Mouse (Mus musculus) cerebellum, adult (tissue): Measurements from ENCODE around the gene Npm1.

Experiments used
- ATAC-seq: cut with Nextera tagmentation; 2 replicates; pipeline ENCODE4 v1.9.2; 2017; ENCODE audit warnings: mild to moderate bottlenecking, moderate library complexity, mixed read lengths; ENCODE audit not compliant: insufficient number of reproducible peaks, low FRiP score, low TSS enrichment

The Npm1 gene

DNA sequence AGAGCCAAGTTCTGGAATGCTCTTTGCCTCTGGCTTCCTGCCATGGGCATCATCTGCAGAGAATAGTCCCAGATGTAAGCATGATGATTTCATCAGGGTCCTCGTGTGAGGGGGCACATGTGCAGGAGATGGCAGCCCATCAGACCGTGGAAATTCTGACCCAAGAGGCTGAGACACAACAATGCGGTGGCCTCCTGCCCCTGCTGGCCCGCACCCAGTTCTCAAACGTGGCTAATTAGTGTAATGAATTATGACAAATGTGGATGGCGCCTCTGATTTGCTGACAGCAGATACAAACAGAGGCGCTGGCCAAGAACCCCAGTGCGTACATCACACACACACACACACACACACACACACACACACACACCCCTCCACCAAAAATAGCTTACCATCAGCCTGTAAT lies 58.1 kb downstream of the Npm1 start:
- ATAC-seq, result no peak

- no peak for ATAC-seq
Observed at GRCm38 (mm10) chr11:33103291-33103943, 59.6 kb downstream of the Npm1 start.
